Mouse (Mus musculus) C2C12 (cell line): ENCODE results near the gene Adam22.

ENCODE experiments used
- CEBPB ChIP-seq: IDR thresholded peaks from one replicate; pipeline ENCODE4 v1.6.1; 2011; ENCODE audit warnings: low read depth, mild to moderate bottlenecking, control low read depth, moderate library complexity
- CTCF ChIP-seq: IDR thresholded peaks from one replicate; pipeline ENCODE4 v1.5.1; 2011; ENCODE audit not compliant: control insufficient read depth, insufficient read depth, insufficient read length
- FOSL1 ChIP-seq: IDR thresholded peaks from one replicate; pipeline ENCODE4 v1.8.0; 2011; ENCODE audit warnings: mild to moderate bottlenecking, low read length; ENCODE audit not compliant: poor library complexity, insufficient read depth, severe bottlenecking
- MAX ChIP-seq: IDR thresholded peaks from one replicate; pipeline ENCODE4 v1.6.1; 2011; ENCODE audit warnings: mild to moderate bottlenecking, control low read depth
- MYOD1 ChIP-seq: IDR thresholded peaks from one replicate; pipeline ENCODE4 v1.6.1; 2011; ENCODE audit warnings: low read depth; ENCODE audit not compliant: control insufficient read depth, insufficient read length
- MYOG ChIP-seq: IDR thresholded peaks from one replicate; pipeline ENCODE4 v1.6.1; 2011; ENCODE audit not compliant: control insufficient read depth, insufficient read length; ENCODE audit errors: extremely low read depth
- USF1 ChIP-seq: IDR thresholded peaks from one replicate; pipeline ENCODE4 v1.6.1; 2011; ENCODE audit warnings: low read depth, mild to moderate bottlenecking, control low read depth, moderate library complexity

DNA sequence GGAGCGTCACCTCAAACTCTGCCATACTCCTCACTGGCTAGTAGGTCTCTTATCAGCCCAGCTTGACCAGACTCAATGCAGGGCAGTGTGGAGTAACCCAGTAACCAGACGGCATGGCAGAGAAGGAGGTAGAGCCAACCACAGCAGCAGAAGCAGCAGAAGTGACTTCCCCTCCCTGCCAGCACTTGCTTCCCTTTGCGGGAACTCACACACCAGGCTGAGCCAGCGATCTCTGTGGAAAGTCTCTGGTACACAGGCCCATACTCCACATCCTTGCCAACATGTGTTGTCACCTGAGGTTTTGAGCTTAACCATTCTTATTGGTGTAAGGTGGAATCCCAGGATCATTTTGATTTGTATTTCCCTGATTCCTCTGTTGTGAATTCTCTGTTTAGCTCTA is 111.5 kb downstream of the Adam22 start:
- no peak for TF ChIP-seq CTCF
- no peak for TF ChIP-seq MAX
- no peak for TF ChIP-seq USF1
- no peak for TF ChIP-seq MYOG
- no peak for TF ChIP-seq CEBPB
- TF ChIP-seq MYOD1 = no peak
- TF ChIP-seq FOSL1 = no peak
